Mouse (Mus musculus): ENCODE results near the gene Trio.

GRCm38 (mm10) chr15:27931891-27932290, 93.8 kb downstream of the Trio start:
- TF ChIP-seq CTCF (IDR thresholded peaks at IDR 0.05; ENCODE audit: low read depth) (no peak), EP300 (IDR thresholded peaks at IDR 0.05; ENCODE audit: low read depth) (no peak)

All from liver, postnatal 0 days (tissue).